Mouse (Mus musculus) lung, postnatal 0 days (tissue): ENCODE data around the gene Npff. TPM values are rescaled to one million over a fixed set of nuclear protein-coding genes. Genes with fewer than 3 reads are reported as not detected.

Experiments
- ATAC-seq: fragments of 200-750 bp; cut with Nextera tagmentation; 2 replicates; pipeline ENCODE4 v1.8.0; 2017; ENCODE audit warnings: moderate library complexity
- DNase-seq: peaks from one replicate; pipeline ENCODE4 v3.0.0-alpha.2; 2016; ENCODE audit warnings: low spot score
- H3K27ac ChIP-seq: fragments of 300-500 bp; sonication (generic); 2 replicates; pipeline ENCODE4 v1.5.1; 2014; ENCODE audit warnings: antibody characterized with exemption, mild to moderate bottlenecking, low read length, mixed read lengths
- H3K27me3 ChIP-seq: fragments of 300-500 bp; sonication (generic); replicated peaks from 2 replicates; pipeline ENCODE4 v1.6.1; 2014; ENCODE audit warnings: low read length, mixed read lengths; ENCODE audit not compliant: insufficient read depth
- H3K36me3 ChIP-seq: fragments of 300-500 bp; sonication (generic); 2 replicates; pipeline ENCODE4 v1.6.1; 2014; ENCODE audit warnings: low read length, mixed read lengths; ENCODE audit not compliant: insufficient read depth
- H3K4me1 ChIP-seq: fragments of 300-500 bp; sonication (generic); 2 replicates; pipeline ENCODE4 v1.6.1; 2014; ENCODE audit warnings: antibody characterized with exemption, low read depth, low read length, mixed read lengths; ENCODE audit not compliant: insufficient read depth
- H3K4me2 ChIP-seq: fragments of 300-500 bp; sonication (generic); replicated peaks from 2 replicates; pipeline ENCODE4 v1.6.1; 2014; ENCODE audit warnings: low read depth, mild to moderate bottlenecking, low read length, moderate library complexity, mixed read lengths
- H3K4me3 ChIP-seq: fragments of 300-500 bp; sonication (generic); 2 replicates; pipeline ENCODE4 v1.5.1; 2014; ENCODE audit warnings: low read depth, low read length
- H3K9ac ChIP-seq: fragments of 300-500 bp; sonication (generic); replicated peaks from 2 replicates; pipeline ENCODE4 v1.6.1; 2014; ENCODE audit warnings: low read depth, mild to moderate bottlenecking
- H3K9me3 ChIP-seq: fragments of 300-500 bp; sonication (generic); 2 replicates; pipeline ENCODE4 v1.6.1; 2016; ENCODE audit warnings: low read length, mixed read lengths
- CTCF ChIP-seq: IDR thresholded peaks from 2 replicates; pipeline ENCODE4 v1.5.1; 2016; ENCODE audit warnings: antibody characterized with exemption, mild to moderate bottlenecking
- EP300 ChIP-seq: IDR thresholded peaks from 2 replicates; pipeline ENCODE4 v1.6.1; 2016; ENCODE audit warnings: antibody characterized with exemption, mild to moderate bottlenecking, control low read depth
- WGBS: fragments of 180-500 bp; shearing (Covaris S2); extraction: QIAGEN DNeasy Blood & Tissue Kit; methylation state at CpG from one replicate; pipeline ENCODE4 v1.1.7; 2014; 5-methylcytosine and 5-hydroxymethylcytosine counted together
- polyA plus RNA-seq: library from polyadenylated mRNA; unstranded; fragments of >200 nt; fragmentation: Nextera tagmentation; extraction: Ambion mirVana; gene quantifications from 2 replicates; pipeline ENCODE4 v1.2.1, GENCODE M21; 2015

The Npff gene
- polyA plus RNA-seq = 3.7 and 4.2 TPM in 2 replicates

- Histone ChIP-seq H3K27me3 (no peaks in the 10 kb centered on the region), H3K9ac (no peak within 1 kb of the TSS), H3K4me2 (no peak within 1 kb of the TSS), H3K9me3 (no peaks in the 10 kb centered on the region), H3K36me3 (peaks cover 23% of the 10 kb centered on the region), H3K27ac (no peak within 1 kb of the TSS), H3K4me3 (no peak within 1 kb of the TSS), H3K4me1 (no peaks in the 10 kb centered on the region)
- TF ChIP-seq EP300 (no peak), CTCF (peak; percentile 94)
- DNase-seq (peak; percentile 86), ATAC-seq (peak; percentile 47; the same call in 1 of the 2 replicates)
- WGBS = 6% methylated on average over 3 of the region's 3 CpGs
Observed at GRCm38 (mm10) chr15:102524892-102525485, at the start of gene Npff. Npff (minus strand) TSS chr15:102524942.

DNA sequence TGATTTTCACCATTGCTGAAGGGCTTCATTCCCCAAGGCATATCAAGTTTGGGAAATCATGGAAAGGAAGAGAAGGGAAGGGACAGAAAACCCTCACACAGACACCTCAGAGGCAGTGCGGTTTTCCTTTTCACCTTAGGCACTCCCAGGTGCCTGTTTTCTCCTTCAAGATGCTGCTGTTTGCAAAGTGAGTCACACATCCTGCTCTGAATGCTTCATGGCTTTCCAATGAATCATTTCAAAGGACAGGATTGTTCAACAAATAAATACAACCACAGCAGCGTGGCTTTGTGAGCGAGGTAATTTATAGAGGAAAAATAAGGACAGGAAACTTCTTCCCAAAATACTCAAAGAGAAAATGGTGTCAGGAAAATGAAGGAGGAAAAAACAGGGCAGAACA, 47.3 kb upstream of the Npff start:
- peak; percentile 76 for DNase-seq
- no peak overlapping the region for H3K4me2 ChIP-seq
- H3K36me3 ChIP-seq = no peaks in the 10 kb centered on the region
- no peaks in the 10 kb centered on the region for H3K4me1 ChIP-seq
- H3K9me3 ChIP-seq = no peaks in the 10 kb centered on the region
- H3K4me3 ChIP-seq = no peak overlapping the region
- no peaks in the 10 kb centered on the region for H3K27me3 ChIP-seq
- no peak overlapping the region for H3K9ac ChIP-seq
- peak; percentile 48 for ATAC-seq
- 0 out of 2 replicates have a peak overlapping the region, but pooled peaks have one; percentile 2 for H3K27ac ChIP-seq
- 31% methylated on average over 3 of the region's 3 CpGs for WGBS
- TF ChIP-seq CTCF (no peak), EP300 (no peak)

DNA sequence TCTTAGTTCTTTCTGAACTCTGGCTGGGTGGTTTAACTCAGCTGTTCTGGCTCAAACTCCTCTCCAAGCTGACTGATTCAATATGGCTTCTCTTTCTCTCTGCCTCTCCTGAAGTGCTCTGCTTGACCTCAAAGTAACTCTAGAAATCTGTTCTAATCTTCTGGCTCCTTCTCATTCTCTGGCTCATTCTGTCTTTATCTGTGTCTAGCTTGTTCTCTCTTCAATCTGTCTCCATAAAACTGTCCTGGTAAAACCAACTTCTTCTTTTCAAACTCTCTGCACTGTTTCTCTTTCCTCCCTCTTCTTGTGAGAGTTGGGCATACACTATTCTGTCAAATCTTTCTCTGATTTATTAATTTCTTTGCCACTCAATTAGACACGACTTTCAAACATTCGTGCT, 43.1 kb upstream of the Npff start:
- Histone ChIP-seq H3K4me2 (no peak overlapping the region), H3K27me3 (no peaks in the 10 kb centered on the region), H3K36me3 (no peaks in the 10 kb centered on the region; the same call in 1 of the 2 replicates), H3K9me3 (no peaks in the 10 kb centered on the region), H3K4me1 (no peaks in the 10 kb centered on the region), H3K4me3 (no peak overlapping the region), H3K27ac (no peak overlapping the region), H3K9ac (no peak overlapping the region)
- no peak for ATAC-seq
- TF ChIP-seq EP300 (no peak), CTCF (no peak)
- no peak for DNase-seq
- 74% methylated on average over 2 of the region's 2 CpGs for WGBS

DNA sequence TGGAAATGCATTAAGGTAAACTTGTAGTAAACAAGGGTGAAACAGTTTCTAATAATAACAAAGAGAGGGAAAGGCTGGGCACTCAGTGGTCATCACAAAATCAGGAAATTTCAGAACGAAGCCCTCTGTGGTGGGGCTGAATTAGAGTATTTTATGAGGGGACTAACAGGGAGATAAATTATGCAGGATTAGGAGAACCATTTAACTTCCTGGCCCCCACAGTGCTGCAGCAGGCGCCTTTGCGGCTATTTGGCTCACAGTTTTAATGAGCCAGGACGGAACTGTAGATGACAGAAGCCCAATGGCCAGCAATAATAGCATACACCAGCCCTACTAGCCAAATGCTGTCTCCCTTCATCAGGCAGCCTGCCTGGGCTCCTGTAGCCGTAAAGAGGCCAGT, 38.9 kb upstream of the Npff start:
- DNase-seq (no peak), ATAC-seq (no peak)
- H3K27ac ChIP-seq = no peak overlapping the region
- H3K9me3 ChIP-seq = no peaks in the 10 kb centered on the region
- TF ChIP-seq EP300 (no peak), CTCF (no peak)
- no peaks in the 10 kb centered on the region for H3K27me3 ChIP-seq
- WGBS = 87% methylated on average over 5 of the region's 5 CpGs
- no peaks in the 10 kb centered on the region; the same call in 1 of the 2 replicates for H3K36me3 ChIP-seq
- H3K9ac ChIP-seq = no peak overlapping the region
- H3K4me2 ChIP-seq = no peak overlapping the region
- no peak overlapping the region for H3K4me3 ChIP-seq
- no peaks in the 10 kb centered on the region for H3K4me1 ChIP-seq

GRCm38 (mm10) chr15:102563061-102563460, 38.3 kb upstream of the Npff start:
- H3K9me3 ChIP-seq = no peaks in the 10 kb centered on the region
- ATAC-seq = no peak
- no peak overlapping the region for H3K4me2 ChIP-seq
- no peak overlapping the region for H3K27ac ChIP-seq
- no peaks in the 10 kb centered on the region for H3K27me3 ChIP-seq
- TF ChIP-seq EP300 = no peak
- no peak for TF ChIP-seq CTCF
- no peak overlapping the region for H3K9ac ChIP-seq
- DNase-seq = no peak
- no peaks in the 10 kb centered on the region for H3K4me1 ChIP-seq
- H3K36me3 ChIP-seq = no peaks in the 10 kb centered on the region; the same call in 1 of the 2 replicates
- H3K4me3 ChIP-seq = no peak overlapping the region
- 87% methylated on average over 3 of the region's 3 CpGs for WGBS

GRCm38 (mm10) chr15:102562491-102562890, 37.7 kb upstream of the Npff start:
- DNase-seq (no peak), ATAC-seq (no peak)
- H3K9ac ChIP-seq = no peak overlapping the region
- H3K4me1 ChIP-seq = no peaks in the 10 kb centered on the region
- H3K9me3 ChIP-seq = no peaks in the 10 kb centered on the region
- H3K27ac ChIP-seq = no peak overlapping the region
- WGBS = 93% methylated on average over 1 of the region's 1 CpGs
- no peak for TF ChIP-seq EP300
- no peak for TF ChIP-seq CTCF
- no peaks in the 10 kb centered on the region; the same call in 1 of the 2 replicates for H3K36me3 ChIP-seq
- H3K4me3 ChIP-seq = no peak overlapping the region
- H3K4me2 ChIP-seq = no peak overlapping the region
- H3K27me3 ChIP-seq = no peaks in the 10 kb centered on the region
